Mouse (Mus musculus): Measurements from ENCODE around the gene Adss.

- no peak for TF ChIP-seq POLR2AphosphoS2 (IDR thresholded peaks at IDR 0.05; ENCODE audit: insufficient read length, low read depth)
- TF ChIP-seq POLR2A (IDR thresholded peaks at IDR 0.05; ENCODE audit: insufficient read length, low read depth) = no peak
- no peak for TF ChIP-seq TCF12 (IDR thresholded peaks at IDR 0.05; ENCODE audit: insufficient read depth, poor library complexity, severe bottlenecking)
- TF ChIP-seq MAX (IDR thresholded peaks at IDR 0.05; ENCODE audit: low read depth) = no peak
- TF ChIP-seq USF1 (IDR thresholded peaks at IDR 0.05; ENCODE audit: low read depth) = no peak
- TF ChIP-seq REST (IDR thresholded peaks at IDR 0.05; ENCODE audit: insufficient read depth, insufficient read length) = no peak
- 0 out of 2 replicates have a peak, but pooled peaks have one; percentile 44 for TF ChIP-seq CEBPB (IDR thresholded peaks at IDR 0.05; ENCODE audit: insufficient read depth, poor library complexity, severe bottlenecking)
- TF ChIP-seq TCF3 (IDR thresholded peaks at IDR 0.05; ENCODE audit: insufficient read length, low read depth) = no peak
- TF ChIP-seq E2F4 (IDR thresholded peaks at IDR 0.05; ENCODE audit: insufficient read depth) = no peak
- no peak for TF ChIP-seq MYOG (IDR thresholded peaks at IDR 0.05; ENCODE audit: control insufficient read depth in 1 of 3, insufficient read depth in 1 of 3, insufficient read length in 2 of 3, low read depth in 2 of 3)
These were observed 82.5 kb downstream of the Adss start for GRCm38 (mm10) chr1:177713635-177714396.
